Mouse (Mus musculus) layer of hippocampus, adult 9-11 months (tissue): ENCODE results near the gene Glis3.

Experiments used
- DNase-seq: peaks from one replicate; pipeline ENCODE4 v3.0.0; 2022

Gene Glis3

GRCm38 (mm10) chr19:28529006-28529405 lies 150.9 kb downstream of the Glis3 start:
- no peak for DNase-seq

- no peak for DNase-seq
Observed at GRCm38 (mm10) chr19:28527446-28527845, 152.4 kb downstream of the Glis3 start.

GRCm38 (mm10) chr19:28525331-28525730 lies 154.5 kb downstream of the Glis3 start:
- DNase-seq: no peak

DNA sequence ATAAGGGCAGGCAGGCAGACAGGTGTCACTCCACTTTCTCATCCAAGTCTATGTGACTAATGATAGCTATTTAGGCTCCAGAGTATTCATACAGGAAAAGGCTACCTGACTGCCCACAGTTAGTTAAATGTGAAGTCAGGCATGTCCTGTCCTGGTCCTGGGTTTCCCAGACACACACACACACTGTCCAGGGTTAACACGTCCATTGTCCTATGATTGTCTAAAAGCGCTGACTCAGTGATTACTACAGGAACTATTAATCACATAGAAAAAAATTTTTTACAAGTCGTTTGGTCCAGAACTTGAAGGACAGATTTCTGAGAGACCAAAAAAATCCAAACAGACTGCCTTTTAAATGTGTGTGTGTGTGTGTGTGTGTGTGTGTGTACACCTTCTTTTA lies 157.6 kb downstream of the Glis3 start:
- DNase-seq: no peak

DNA sequence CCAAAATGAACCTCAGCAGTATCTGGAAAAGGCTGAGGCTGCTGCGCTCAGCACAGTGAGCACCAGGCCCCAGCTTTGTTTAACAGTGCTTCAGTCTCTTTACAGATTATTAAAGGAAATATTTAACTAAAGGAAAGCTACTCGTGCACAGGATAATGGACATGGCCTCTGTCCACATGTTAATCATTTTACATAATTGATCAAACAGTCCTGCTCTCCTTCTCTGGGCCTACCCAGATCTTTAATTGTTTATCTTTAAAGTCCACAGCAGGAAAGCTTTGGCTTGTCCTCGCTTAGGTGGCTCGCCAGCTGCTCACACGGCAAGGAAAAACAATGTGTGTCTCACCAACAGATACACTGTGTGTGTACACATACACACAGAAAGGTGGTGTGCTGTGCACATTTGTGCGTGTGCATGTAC lies 159.1 kb downstream of the Glis3 start:
- no peak for DNase-seq

GRCm38 (mm10) chr19:28520128-28520745 lies 159.6 kb downstream of the Glis3 start:
- DNase-seq: no peak

DNA sequence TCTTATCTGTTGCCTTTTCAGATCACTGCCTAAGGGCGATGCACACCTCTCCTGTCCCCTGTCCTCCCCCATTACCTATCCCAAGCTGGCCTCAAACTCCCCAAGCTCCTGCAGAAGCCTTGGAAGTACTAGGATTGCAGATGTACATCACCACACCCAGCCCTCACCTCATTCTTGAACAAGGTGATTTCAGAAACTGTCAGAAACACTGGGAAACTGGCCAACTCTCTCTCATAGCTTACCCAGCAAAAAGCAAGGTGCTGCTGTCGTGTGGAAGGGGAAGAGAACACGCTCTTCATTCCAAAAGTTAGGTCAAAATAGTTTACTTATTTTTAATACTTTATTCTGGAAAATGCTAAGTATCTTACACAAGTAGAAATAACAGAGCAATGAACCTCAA lies 160.6 kb downstream of the Glis3 start:
- DNase-seq: no peak

- no peak for DNase-seq
Observed at GRCm38 (mm10) chr19:28518846-28519245, 161.0 kb downstream of the Glis3 start.

- DNase-seq: no peak
Observed at GRCm38 (mm10) chr19:28518266-28518665, 161.6 kb downstream of the Glis3 start.

DNA sequence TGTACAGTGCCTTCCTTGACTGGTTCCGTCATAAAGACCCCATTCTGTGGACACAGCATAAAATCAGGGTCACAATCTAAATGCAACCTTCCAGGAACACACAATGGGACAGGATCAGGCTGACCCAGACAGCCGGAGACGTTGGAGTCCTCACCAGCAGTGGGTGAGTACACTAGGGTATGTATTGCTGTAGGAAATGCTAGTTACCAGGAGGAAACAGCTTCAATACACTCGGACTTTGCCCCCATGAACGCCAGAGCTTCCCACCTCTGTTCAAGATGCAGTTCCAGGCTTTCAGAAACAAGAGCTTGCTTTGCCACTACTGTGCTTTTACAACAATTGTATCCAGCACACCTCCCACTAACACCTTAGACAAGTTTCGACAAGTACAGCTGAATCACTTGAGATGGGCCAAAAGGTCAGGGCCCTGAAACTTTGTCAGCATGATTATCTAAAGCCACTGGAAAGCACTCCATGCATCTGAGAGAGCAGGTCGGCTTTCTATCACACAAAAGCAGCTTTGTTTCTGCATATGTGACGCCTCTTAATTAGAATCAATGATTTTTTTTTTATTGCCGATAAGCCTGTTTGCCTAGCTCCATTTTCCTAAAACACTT lies 162.3 kb downstream of the Glis3 start:
- DNase-seq: no peak

GRCm38 (mm10) chr19:28516487-28516886 lies 163.4 kb downstream of the Glis3 start:
- DNase-seq: no peak

GRCm38 (mm10) chr19:28512475-28512874 lies 167.4 kb downstream of the Glis3 start:
- no peak for DNase-seq

DNA sequence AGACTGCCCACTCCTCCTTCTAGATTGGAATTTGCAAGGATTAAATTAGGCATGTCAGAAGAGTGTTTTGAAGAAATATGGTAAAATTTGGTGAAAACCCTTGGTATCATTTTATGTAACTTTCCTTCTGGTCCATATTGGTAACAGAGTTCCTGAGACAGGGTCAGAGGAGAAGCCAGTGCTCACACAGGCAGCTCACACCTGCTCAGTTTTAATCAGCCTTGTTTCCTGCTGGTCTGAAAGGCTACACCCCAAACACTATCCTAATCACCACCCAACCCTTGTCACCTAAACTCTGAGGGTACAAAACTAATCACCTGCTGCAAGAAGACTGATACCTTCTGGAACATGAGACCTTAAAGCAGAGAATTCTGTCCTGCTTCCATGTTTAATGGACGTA lies 168.0 kb downstream of the Glis3 start:
- DNase-seq: no peak

- no peak for DNase-seq
Observed at GRCm38 (mm10) chr19:28505376-28505775, 174.5 kb downstream of the Glis3 start.

DNA sequence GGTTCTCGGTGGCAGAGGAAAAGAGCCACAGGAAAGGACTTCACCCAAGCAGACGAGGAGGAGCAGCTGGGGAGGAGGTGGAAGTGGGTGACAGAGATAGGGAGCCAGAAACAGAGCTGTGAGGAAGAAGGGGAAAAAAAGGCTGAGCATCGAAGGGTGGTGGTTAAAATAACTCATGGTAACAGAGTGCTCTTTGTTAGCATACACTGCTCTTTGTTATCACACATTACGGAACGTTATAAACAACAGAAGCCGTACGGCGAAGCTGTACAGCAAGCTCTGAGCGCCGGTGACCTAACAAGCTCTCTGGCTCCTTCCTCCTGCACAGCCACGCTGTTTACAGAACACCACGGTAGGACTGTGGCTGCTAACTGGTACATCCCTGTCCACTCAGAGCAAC lies 176.9 kb downstream of the Glis3 start:
- DNase-seq: peak; percentile 87

- no peak for DNase-seq
Observed at GRCm38 (mm10) chr19:28500975-28501374, 178.9 kb downstream of the Glis3 start.

DNA sequence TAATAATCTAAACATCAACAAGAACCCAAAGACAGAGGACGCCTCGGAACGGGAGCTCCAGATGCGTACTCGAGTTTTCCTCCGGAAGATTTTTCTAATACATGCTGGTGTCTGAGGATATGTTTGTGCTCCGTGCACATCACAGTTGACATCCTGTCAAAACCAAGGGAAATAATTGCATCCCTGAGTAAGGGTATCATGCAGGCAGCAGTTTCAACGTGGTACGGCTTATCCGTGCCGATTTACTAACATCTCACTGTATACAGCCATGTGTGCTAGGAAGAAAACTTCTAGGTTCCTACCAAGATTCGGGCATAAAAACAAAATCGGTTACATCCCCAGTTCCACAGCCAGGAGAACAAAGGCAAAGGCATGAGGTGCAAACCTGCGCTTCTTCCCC lies 179.4 kb downstream of the Glis3 start:
- no peak for DNase-seq

DNA sequence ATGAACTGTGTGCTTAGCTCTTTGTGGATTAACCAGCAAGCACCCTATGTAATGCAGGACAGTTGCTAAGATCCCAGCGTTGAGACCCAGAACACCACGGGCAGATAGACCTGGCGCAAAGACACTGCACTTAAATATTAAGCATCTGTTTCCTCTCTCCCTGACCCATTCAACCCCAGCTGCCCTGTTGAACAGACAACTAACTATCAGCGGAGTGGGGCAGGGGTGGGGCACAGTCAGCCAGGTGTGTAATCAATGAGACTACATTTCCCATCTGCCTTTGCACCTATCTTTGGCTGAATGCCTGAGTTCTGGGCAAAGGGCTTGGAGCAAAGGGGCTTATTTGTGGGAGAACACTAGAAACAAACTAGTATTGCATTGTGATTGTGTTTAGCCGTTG lies 180.1 kb downstream of the Glis3 start:
- no peak for DNase-seq

DNA sequence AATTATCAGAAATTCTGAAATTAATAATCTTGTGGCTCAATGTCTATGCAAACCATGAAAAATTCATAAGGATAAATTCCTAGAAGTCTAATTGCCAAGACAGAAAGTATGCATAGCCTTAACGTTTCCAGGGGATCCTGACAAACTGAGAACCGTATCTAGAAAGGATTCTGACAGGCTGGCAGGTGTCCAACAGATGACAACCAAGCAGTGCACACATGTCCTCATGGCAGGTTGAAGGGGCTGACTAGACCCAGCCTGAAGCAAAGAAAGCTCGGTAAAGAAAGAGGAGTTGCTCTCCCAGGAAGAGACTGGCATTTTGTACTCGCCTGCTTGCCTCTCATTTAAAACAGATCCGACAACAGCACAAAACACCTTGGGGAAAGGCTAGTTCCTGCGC lies 184.0 kb downstream of the Glis3 start:
- DNase-seq: no peak

- no peak for DNase-seq
Observed at GRCm38 (mm10) chr19:28493605-28494260, 186.1 kb downstream of the Glis3 start.

DNA sequence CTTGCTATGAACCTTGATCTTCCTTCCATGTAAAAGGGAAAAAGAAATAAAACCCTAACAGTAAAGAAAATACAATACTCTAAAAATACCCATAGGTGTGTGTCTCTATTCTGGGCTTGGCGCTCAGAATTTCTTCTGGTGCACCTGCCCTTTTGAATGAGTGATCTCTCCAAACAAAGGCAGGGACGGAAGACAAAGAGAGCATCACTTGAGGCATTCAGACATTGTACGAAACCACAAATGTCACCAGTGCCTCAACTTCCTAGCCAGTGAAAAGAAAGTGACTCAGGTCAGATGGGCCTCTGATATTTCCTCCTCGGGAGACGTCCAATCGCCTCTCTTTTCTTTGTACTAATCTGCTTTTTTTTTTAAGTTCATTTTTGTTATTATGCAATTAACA lies 201.8 kb downstream of the Glis3 start:
- DNase-seq: no peak

DNA sequence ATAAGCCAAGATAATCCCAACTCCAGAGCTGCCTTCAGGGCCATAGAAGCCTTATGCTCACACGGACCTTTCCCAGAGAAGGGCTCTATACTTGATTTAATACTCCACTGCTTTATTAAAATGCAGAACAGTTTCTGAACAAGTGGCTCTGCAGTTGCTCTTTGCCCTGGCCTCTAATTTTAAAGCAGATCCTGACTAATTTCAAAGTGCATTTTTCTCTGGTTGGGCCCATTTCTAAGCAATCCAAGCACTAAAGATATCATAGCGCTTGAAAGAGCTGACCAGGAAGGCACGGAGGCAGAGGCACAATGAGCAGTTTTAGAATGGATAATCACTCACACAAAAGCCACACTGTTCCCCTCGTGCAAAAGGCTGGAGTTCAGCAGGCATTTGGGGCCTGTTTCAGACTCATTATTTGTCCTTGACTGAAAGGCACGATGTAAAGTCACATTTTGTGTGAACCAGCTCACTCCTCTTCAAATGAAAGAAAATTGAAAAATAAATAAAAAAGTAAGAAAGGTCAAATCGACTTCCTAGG lies 202.5 kb downstream of the Glis3 start:
- DNase-seq: no peak

GRCm38 (mm10) chr19:28473621-28474020 lies 206.3 kb downstream of the Glis3 start:
- no peak for DNase-seq

- no peak for DNase-seq
Observed at GRCm38 (mm10) chr19:28471144-28471543, 208.7 kb downstream of the Glis3 start.
